Mouse (Mus musculus) heart, postnatal 36 days (tissue): Measurements from ENCODE around the gene Setd1b. TPM values are rescaled to one million over a fixed set of nuclear protein-coding genes. Genes with fewer than 3 reads are reported as not detected.
"Not testable (repeated sequence)": the region's sequence is repeated elsewhere in the genome, so short reads cannot be mapped to it uniquely, and the experiment has no call there.

Experiments used
- DNase-seq, 2 experiments: peaks; one replicate each; pipeline ENCODE4 v3.0.0; 2021 to 2022
- intact Hi-C: fragments of 180-260 bp; cut with DNase I; formaldehyde crosslinking; loops from one replicate; pipeline ENCODE4 v1.15.1; 2025
- total RNA-seq, 2 experiments: library from RNA; stranded (reverse); gene quantifications; 2 replicates each; pipeline ENCODE4 v1.2.3; 2021

Setd1b gene
- total RNA-seq, 2 experiments from 2014 or later, result 18.5 to 21.5 TPM

DNA sequence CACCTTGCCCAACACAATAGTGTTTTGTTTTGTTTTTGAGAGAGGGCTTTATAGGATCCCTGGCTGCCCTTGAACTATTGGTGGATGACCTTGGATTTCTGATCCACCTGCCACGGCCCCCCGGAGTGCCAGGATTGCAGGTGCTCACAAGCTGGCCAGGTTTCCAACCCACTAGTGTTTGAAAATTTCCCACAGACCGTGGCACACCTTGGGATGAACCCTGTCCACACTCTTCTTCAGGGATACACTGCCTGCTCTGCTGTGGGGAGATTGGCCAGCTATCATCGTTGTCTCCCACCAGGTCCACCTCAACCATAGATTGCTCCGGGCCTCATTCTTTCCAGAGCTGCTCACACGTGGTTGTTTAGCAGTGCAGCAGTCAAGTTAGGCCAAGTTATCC is 52.9 kb downstream of the Setd1b start:
- no peak for DNase-seq
- intact Hi-C loops, result no loop called here

DNA sequence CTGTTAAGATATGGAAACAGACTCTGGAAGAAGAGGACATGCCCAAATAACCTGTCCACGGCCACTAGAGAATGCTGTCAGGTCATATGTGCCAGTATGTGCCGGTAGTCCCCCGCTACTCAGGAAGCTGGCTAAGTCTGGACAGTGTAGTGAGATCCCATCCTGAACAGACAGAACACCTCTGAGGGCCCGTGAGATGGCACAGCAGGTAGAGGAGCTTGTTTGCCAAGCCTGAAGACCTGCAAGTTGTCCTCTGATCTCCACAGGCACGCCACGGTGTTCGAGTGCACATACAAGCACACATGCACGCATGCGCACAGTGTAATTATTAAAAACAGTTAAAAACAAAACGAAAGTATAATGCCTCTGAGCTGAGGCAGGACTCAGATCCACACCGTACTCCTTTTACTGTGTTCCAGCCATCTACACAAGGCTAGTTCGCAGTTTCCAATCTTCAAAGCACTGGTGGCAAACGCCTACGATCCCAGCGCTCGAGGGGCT is 53.6 kb downstream of the Setd1b start:
- DNase-seq, result no peak
- intact Hi-C loops, result no loop called here

DNA sequence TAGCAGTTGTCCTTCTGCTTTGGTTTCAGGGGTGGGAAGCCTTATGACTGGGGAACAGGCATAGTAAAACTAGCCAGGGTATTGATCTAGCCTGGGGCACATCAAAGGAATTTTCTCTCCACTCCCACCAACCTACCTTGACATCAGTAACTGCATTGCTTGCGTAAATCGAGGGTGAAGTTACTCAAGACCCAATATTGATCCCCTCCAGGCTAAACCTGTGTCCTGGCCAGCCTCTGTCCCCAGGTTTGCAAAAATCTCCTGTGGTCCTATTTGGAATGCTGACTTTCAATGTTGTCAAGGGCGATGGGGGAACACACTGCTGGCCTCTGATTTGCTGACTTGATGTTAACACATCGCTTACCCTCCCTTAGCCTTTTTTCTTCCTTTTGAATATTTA is 54.8 kb downstream of the Setd1b start:
- intact Hi-C loops, result no loop called here
- no peak for DNase-seq

DNA sequence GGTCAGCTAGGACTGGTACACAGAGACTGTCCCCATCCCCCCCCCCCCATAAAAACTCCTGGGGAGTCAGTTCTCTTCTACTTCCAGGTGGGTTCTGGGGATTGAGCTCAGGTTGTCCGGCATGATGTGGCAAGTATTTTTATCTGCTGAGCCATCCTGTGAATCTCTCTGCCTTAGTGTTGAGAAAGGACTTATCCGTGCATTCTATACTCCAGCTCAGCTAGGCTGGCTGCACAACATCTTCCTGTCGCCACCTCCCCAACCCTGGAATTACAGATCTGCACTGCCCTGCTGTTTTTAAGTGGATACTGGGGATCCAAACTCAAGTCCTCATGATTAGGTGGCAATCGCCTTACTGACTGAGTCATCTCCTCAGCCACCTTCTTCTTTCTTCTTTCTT is 56.5 kb downstream of the Setd1b start:
- DNase-seq, result no peak
- intact Hi-C loops, result no loop called here

DNA sequence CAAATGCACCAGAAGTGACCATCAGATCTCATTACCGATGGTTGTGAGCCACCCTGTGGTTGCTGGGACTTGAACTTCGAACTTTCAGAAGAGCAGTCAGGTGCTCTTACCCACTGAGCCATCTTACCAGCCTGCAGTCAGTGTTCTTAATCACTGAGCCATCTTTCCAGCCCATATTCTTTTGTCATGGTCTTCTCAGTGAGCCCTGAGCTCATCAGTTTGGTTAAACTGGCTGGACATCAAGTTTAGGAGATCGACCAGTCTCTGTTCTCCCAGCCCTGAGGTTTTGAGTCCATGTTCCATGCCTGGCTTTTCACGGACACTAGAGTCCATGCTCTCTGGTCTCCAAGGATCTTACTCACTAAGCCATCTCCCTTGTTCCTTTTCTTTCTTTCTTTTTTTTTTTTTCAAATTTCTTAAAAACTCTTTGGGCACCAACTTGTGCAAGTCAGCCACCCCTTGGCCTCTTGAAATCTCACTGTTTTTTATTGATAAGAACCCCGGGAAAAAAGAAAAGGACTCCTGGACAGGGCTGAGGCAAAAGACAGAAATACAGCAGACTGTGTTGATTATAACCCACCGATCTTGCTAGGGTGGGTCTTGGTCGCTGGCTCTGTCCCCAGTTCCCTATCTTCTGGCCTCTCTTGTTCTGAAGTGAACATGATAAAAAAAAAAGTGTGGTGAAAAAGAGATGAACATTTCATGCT is 59.0 kb downstream of the Setd1b start:
- DNase-seq, intact Hi-C loops: not testable (repeated sequence)

DNA sequence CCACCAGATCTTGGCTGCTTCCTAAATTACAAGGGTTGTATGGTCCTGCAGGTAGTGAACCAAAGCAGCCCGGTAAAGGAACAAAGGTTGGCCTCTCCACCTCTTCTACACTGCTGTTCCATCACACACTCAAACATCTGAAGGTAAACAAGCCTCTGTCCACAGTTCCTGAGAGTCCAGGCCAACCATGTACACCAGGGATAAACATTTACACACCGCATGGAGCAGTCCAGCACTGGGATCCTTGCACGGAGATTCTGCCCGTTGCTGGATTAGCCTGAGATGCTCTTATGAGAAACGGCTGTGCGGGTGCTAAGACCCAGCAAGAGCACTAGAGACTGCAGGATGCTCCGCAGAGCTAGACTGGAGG is 59.5 kb downstream of the Setd1b start:
- intact Hi-C loops, result no loop called here
- no peak for DNase-seq

DNA sequence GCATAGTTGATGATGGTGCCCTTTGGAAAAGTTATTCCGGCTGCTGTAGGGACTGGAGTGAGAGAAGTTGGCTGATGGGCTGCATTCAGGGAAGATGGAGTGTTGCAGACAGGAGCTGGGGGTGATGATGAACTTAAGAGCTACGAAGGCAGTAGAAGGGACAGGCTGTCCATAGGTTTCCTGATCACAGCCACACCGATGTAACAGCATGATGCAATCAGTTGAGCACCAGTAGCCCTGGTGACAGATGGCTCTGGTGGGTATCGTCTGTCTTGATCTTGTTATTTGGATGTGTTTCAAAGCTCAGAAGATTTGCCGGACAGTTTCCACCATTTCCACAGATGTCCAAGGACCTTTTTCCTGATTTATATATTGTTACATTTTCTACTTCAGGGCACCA is 60.0 kb downstream of the Setd1b start:
- no peak for DNase-seq
- intact Hi-C loops, result no loop called here

DNA sequence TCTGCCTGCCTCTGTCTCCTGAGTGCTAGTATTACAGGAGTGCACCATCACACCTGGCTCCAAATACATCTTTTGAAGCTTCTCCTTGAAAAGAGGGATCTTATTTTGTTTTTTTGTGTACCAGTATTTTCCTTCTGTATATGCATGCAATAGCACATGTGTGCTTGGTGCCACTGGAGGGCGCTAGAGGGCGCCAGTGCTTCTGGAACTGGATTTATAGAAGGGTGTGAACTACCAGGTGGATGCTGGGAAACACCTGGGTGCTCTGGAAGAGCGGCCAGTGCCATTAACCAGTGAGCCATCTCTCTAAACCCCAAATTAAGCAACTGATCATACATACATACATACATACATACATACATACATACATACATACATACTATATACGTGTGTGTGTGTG is 60.8 kb downstream of the Setd1b start:
- DNase-seq, intact Hi-C loops: not testable (repeated sequence)

DNA sequence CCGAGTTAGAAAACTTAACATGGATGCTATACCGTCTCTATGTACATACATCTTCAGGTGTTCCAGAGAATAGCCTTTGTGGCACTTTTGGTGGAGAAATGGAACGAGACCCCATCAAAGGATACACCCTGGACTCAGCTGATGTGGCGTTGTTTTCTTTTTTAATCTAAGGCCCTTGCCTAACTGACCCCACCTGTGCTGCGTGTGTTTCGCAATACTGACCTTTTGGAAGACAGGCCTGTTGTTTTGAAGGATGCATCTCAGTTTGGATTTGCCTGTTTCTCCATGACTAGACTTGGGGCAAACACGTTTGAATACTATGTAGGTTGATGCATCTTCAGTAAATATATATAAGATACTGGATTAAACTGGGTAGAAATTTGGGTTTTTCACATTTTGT is 61.6 kb downstream of the Setd1b start:
- intact Hi-C loops, DNase-seq: not testable (repeated sequence)

Other genes with a start within 250 kb of the Setd1b start
- 10 to 100 TPM; 16.6 to 19.0 TPM for gene Kdm2b, start 152.4 kb upstream of the Setd1b start, total RNA-seq
- gene Orai1, start 127.1 kb upstream of the Setd1b start, total RNA-seq, result 10 to 100 TPM; 16.7 to 19.3 TPM
- gene Morn3, start 95.2 kb upstream of the Setd1b start, total RNA-seq, result not detected
- 10 to 100 TPM in 1 of 2 experiments, 1 to 10 TPM in 1; 7.3 to 10.7 TPM for gene Tmem120b, start 73.8 kb upstream of the Setd1b start, total RNA-seq
- gene Rhof, start 9.5 kb upstream of the Setd1b start, total RNA-seq, result under 1 TPM; 0.44 to 0.68 TPM
- gene Psmd9, start 27.2 kb downstream of the Setd1b start, total RNA-seq, result 10 to 100 TPM; 14.1 to 18.3 TPM
- not detected for gene Hpd, start 40.5 kb downstream of the Setd1b start, total RNA-seq
- gene Wdr66, start 109.9 kb downstream of the Setd1b start, total RNA-seq, result 1 to 10 TPM in 1 of 2 experiments, under 1 TPM in 1; 0.97 to 1.4 TPM
- gene Bcl7a, start 201.6 kb downstream of the Setd1b start, total RNA-seq, result 10 to 100 TPM in 1 of 2 experiments, 1 to 10 TPM in 1; 7.1 to 12.3 TPM